Mouse (Mus musculus) left cerebral cortex, adult 2 months (tissue): Measurements from ENCODE around the gene Aqp6. TPM values are rescaled to one million over a fixed set of nuclear protein-coding genes. Genes with fewer than 3 reads are reported as not detected.
A peak's percentile ranks its signal among the peaks of the same experiment; 100 is the strongest.

ENCODE experiments used
- DNase-seq, 2 experiments: peaks; one replicate each; pipeline ENCODE4 v3.0.0; 2021 to 2022; ENCODE audit warnings: low spot score in 2 of 2, mixed read lengths in 1 of 2; ENCODE audit errors: extremely low spot score in 1 of 2
- H3K27ac ChIP-seq: fragments of 200-600 bp; 2 replicates; pipeline ENCODE4 v1.8.1; 2022
- H3K4me3 ChIP-seq: fragments of 200-600 bp; 2 replicates; pipeline ENCODE4 v1.8.1; 2022
- CTCF ChIP-seq: fragments of 200-600 bp; IDR thresholded peaks from 2 replicates; pipeline ENCODE4 v1.8.1; 2022; ENCODE audit warnings: antibody characterized with exemption, mild to moderate bottlenecking, moderate library complexity
- intact Hi-C: fragments of 180-260 bp; cut with DNase I; formaldehyde crosslinking; loops from one replicate; pipeline ENCODE4 v1.15.1; 2025
- total RNA-seq, 2 experiments: library from RNA; stranded (reverse); gene quantifications; 2 replicates each; pipeline ENCODE4 v1.2.3; 2021

Gene Aqp6
- total RNA-seq, 2 experiments from 2014 or later, result 0.61 to 0.70 TPM

DNA sequence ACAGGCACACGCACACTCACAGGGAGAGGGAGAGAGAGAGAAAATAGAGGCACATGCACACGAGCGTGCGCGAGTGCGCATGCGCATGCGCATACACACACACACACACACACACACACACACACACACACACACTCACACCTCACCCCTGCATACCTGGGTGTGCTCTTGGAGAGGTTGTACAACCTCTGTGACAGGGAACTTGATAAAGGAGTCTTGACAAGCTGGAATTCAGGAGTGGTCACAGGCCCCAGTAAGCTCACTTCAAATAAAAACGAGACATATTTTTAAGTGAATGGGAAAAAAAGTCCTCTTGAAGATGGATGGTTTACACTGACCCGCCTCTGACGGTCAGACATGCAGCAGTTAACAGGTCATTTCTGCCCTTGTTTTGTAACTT lies 20.9 kb downstream of the Aqp6 start:
- no peak for DNase-seq
- Histone ChIP-seq H3K27ac (no peak overlapping the region), H3K4me3 (no peak overlapping the region)
- intact Hi-C loops, result no loop called here
- no peak for TF ChIP-seq CTCF

DNA sequence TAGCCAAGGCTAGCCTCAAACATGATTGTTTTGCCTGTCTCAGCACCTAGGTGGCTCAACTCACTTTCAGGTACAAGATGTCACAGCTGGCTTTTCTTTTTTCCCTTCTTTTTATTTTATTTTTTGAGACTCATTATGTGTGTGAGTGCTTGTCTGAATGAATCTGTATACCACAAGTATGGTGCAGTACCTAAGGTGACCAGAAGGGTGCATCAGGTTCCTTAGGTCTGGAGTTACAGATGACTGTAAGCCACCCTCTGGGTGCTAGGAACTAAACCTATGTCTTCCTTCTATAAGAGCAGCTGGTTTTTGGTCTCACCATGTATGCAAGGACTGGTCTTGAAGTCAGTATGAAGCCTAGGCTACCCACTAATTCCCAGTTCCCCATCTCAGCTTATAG lies 30.4 kb downstream of the Aqp6 start:
- intact Hi-C loops, result no loop called here

DNA sequence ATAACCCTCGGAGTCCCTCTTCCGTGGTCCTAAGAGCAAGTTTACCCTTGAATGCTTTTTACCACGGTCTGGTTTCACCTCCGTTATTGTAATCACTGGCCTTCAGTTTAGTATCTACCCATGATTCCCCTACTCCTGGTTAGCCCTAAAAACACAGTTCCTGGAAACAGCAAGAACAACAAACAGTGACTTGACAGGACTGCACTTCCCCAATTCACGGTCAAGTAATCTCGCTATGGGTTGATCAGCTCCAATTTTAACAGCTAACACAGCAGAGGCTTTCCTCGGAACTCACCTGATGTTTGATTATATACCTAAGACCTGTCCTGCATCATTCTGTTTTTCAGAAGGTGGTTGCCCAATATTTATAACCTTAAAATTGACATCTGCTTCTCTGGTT lies 33.5 kb downstream of the Aqp6 start:
- no peak overlapping the region for H3K27ac ChIP-seq

More for the DNA sequence above, 30.4 kb downstream of the Aqp6 start:
- no peak overlapping the region for H3K4me3 ChIP-seq
- DNase-seq, result no peak
- H3K27ac ChIP-seq, result no peak overlapping the region
- peak; percentile 36 for TF ChIP-seq CTCF

DNA sequence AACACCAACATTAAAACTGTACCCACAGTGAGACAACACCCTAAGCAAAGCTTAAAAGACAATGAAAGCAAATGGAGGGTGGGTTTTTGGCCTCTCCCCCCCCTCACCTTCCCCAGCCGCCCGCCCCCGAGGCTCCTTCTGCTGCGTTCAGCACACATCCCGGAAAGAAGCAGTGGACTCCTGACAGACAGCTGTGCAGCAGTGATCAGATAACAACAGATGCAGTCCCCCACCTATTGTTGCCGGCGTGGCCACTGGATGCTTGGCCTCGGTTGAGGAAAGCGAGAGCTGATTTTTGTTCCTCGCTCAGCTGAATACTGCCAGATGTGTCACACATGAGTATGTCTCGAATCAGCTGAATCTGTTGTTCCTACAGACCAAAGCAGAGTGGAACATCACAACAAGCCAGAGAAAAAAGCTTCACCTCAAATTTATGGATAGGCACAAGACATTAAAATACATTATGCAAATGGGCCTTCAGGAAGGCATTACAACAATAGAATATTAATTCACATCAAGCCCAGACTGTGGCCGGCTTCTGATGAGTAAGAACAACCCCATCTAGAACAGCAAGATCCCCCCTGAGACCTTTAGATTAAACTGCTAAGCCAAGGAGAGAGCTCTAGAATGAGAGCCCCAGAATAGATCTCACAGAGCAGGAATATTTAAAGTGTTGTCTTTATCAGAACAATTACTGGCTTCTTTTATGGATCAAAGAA lies 36.4 kb downstream of the Aqp6 start:
- H3K27ac ChIP-seq, result no peak overlapping the region

More for the DNA sequence above, 33.5 kb downstream of the Aqp6 start:
- intact Hi-C loops, result no loop called here
- TF ChIP-seq CTCF, result no peak
- no peak for DNase-seq
- no peak overlapping the region for H3K4me3 ChIP-seq

DNA sequence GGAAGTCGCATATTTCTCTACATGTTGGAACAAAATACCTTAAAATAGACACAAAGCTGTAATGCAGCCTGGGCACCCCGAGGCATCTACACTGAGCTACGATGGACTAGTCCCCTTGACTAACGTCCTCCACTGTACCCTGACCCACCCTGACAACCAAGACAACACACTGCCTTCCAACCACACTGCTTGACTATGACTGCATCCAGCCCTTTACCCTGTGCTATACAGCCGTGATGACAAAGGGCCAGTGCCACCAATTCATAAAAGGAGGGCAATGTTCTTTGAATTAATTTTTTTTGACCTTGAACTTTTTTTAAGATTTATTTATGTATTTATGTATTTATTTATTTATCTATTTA lies 36.9 kb downstream of the Aqp6 start:
- intact Hi-C loops, result no loop called here
- TF ChIP-seq CTCF, result no peak
- H3K4me3 ChIP-seq, result no peak overlapping the region
- no peak overlapping the region for H3K27ac ChIP-seq
- no peak for DNase-seq

More for the DNA sequence above, 36.4 kb downstream of the Aqp6 start:
- intact Hi-C loops, result no loop called here
- DNase-seq, result no peak
- TF ChIP-seq CTCF, result no peak
- H3K4me3 ChIP-seq, result no peak overlapping the region

DNA sequence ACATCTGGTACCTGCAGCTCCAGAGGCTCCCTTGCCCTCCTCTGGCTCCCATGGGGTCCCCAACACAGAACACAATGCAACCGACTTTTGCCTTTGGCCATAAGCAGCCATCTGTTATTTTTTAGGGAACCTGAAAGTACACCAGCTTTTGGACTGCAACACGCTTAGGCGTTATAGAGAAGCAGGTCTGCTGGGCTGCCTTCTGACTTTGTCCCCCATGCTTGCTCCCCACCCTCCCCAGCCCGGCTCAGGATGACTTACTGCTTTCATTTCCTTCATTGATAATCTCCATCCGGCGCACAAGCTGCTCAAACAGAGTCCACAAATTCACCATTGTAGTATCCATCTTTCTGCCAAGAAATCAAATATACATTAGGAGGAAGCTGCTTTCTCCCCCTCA lies 41.4 kb downstream of the Aqp6 start:
- Histone ChIP-seq H3K4me3 (no peak overlapping the region), H3K27ac (no peak overlapping the region)
- DNase-seq, result no peak
- intact Hi-C loops, result no loop called here
- TF ChIP-seq CTCF, result no peak

DNA sequence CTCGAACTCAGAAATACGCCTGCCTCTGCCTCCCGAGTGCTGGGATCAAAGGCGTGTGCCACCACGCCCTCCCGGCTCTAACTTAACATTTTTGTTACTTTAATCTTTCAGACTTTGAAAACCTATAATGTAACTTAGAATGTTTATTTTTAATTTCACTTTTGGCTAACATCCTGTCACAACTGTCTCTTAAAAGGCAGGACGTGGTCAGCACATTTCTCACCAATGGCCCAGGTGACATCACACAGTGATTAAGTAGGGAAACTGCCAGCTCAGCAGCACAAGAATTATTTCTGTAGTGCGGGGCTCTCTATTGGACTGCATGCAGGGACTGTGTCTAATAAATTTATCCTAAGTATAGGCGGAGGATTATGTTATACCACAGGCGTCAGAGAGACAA lies 42.6 kb downstream of the Aqp6 start:
- Histone ChIP-seq H3K27ac (no peak overlapping the region), H3K4me3 (no peak overlapping the region)
- intact Hi-C loops, result no loop called here
- no peak for TF ChIP-seq CTCF
- DNase-seq, result no peak

DNA sequence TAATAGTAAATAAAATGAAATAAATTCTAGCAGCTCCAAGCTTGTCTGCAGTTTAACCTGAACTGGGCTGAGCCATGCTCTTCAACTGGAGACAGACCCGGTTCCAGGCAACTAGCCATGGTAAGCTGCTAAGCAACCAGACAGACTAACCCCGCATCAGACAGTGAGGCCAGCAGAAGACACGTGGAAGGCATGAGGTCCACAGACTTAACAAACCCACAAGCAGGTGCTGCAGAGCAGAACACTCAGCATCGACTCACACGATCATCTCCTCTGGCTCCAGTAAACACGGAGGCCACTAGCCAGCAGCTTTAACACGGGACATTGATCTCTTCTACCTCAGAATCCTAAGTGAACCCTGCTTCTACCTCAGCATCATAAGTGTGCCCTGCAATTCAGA lies 43.6 kb downstream of the Aqp6 start:
- H3K4me3 ChIP-seq, result no peak overlapping the region
- no peak for DNase-seq
- intact Hi-C loops, result no loop called here
- TF ChIP-seq CTCF, result no peak
- no peak overlapping the region for H3K27ac ChIP-seq

DNA sequence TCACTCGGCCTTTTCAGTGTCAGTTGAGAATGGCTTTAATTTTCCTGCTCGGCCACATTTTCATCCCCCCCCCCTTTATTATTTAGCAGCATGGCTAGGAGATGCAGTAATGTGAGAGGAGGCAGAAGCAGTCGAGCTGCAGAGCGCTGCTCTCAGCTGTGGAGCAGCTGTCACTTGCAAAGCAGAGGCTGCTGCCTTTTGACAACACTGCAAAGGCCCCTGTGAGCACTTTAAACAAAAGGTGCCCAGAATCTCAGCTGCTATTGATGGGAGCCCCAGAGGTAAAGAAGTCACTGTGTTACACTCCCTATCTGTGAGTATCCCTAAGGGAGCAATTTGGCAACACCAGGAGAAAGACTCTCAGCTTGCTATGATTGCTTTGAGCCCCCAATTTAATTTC lies 47.1 kb downstream of the Aqp6 start:
- intact Hi-C loops, result no loop called here
- Histone ChIP-seq H3K27ac (no peak overlapping the region), H3K4me3 (no peak overlapping the region)

DNA sequence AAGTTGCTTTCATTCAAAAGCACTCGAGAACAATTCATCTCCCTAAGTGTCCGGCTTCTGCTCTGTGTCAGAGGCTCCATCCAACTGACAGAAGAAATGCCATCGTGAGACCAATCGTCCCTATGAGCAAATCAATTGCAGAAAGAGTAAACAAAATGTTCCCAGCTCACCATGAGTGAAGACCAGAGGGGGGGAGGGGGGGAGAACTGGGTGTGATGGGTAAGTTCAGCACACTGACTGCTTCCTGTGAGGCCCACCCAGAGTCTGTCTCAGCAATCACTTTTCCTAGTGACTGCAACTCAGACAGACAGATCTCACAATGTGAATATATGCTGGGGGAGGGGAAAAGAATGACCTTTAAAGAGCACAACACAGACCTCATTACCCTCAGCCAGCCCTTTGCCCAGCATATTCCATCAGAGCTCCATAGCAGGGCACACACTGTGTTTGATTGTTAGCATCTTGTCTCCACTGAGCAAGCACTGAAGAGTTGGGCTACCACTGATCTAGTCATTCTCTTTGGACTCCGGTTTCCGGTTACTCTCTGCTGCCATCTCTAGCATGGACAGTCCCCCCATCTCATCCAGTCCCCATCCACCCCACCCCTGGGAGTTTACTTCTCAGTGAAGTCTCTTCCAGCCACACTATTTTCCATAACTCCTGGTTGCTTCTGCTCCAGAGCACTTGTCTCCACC lies 48.0 kb downstream of the Aqp6 start:
- Histone ChIP-seq H3K27ac (no peak overlapping the region), H3K4me3 (no peak overlapping the region)
- intact Hi-C loops, result no loop called here
- no peak for TF ChIP-seq CTCF
- no peak for DNase-seq

More for the DNA sequence above, 47.1 kb downstream of the Aqp6 start:
- TF ChIP-seq CTCF, result no peak
- DNase-seq, result no peak

DNA sequence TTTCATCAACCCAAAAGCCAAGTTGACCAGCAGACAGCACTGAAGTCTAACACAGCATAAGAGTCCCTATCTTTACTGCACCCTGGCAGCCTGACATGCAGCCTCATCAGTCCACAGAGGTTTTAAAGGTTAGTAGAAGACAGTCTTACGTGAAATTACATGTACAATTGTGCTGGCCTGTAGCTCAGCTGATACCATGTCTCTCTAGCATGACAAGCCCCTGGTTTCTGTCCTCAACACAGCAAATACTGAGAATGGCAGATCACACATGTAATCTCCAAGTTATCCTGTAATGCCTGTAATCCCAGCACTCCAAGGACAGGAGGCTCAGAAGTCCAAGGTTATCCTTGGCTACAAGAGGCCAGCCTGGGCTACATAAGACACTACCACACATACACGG lies 49.1 kb downstream of the Aqp6 start:
- intact Hi-C loops, result no loop called here
- TF ChIP-seq CTCF, result no peak

DNA sequence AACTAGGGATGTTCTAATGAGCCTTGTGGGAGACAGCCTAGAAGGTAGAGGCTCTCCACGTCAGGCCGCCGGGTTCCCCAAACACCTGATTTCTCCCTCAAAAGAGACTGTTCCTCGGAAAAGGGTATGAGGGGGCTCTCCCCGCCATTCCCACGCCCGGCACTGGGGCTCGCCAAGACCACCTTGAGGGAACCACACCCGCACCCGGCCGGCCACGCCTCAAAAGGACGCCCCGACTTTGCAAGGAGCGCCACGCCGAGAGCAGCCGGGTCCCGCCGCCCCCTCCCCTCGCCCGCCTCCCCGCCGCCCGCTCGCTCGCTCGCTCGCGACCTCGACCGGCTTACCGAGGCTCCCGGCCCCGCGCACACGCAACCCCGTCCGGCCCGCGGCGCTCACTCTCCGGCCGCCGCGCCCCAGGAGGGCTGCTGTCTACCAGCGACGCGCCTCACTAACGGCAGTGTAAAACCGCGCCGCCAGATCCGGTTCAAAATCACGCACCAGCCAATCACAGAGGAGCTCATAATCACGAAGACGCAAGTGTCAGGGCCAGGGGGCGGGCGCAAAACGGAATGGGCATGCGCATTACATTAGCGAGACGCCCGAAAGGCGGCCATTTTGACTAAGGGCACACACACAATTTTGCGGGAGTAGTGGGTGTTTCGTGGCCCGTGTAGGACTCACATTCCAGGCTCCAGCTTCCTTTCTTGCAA lies 50.1 kb downstream of the Aqp6 start, which contains the start of gene Racgap1:
TSS of gene Racgap1 (minus strand) at position 494 of the 710 bp plus-strand sequence.
- no peak for TF ChIP-seq CTCF
- intact Hi-C loops, result no loop called here
- Histone ChIP-seq H3K4me3 (peak within 1 kb of the TSS; percentile 63), H3K27ac (peak within 1 kb of the TSS; percentile 61)
- peak; percentile 95 to 96 for DNase-seq

More for the DNA sequence above, 49.1 kb downstream of the Aqp6 start:
- H3K4me3 ChIP-seq, result no peak overlapping the region
- DNase-seq, result no peak
- H3K27ac ChIP-seq, result no peak overlapping the region
